Mouse (Mus musculus) stomach, embryonic 16.5 days (tissue): ENCODE data around the gene Uchl5. TPM values are rescaled to one million over a fixed set of nuclear protein-coding genes. Genes with fewer than 3 reads are reported as not detected.

Experiments
- ATAC-seq: fragments of 200-750 bp; cut with Nextera tagmentation; 2 replicates; pipeline ENCODE4 v1.8.0; 2017; ENCODE audit warnings: moderate number of reproducible peaks, moderate TSS enrichment; ENCODE audit not compliant: insufficient read depth, low FRiP score
- H3K27ac ChIP-seq: fragments of 300-500 bp; sonication (generic); 2 replicates; pipeline ENCODE4 v1.5.1; 2014; ENCODE audit warnings: low read length
- H3K27me3 ChIP-seq: fragments of 300-500 bp; sonication (generic); 2 replicates; pipeline ENCODE4 v1.6.1; 2014; ENCODE audit warnings: low read length, control low read depth, mixed read lengths; ENCODE audit not compliant: control insufficient read depth, insufficient read depth
- H3K36me3 ChIP-seq: fragments of 300-500 bp; sonication (generic); 2 replicates; pipeline ENCODE4 v1.6.1; 2014; ENCODE audit warnings: low read length; ENCODE audit not compliant: control insufficient read depth, insufficient read depth
- H3K4me1 ChIP-seq: fragments of 300-500 bp; sonication (generic); 2 replicates; pipeline ENCODE4 v1.6.1; 2014; ENCODE audit warnings: low read length, control low read depth, mixed read lengths; ENCODE audit not compliant: control insufficient read depth, insufficient read depth
- H3K4me2 ChIP-seq: fragments of 300-500 bp; sonication (generic); 2 replicates; pipeline ENCODE4 v1.6.1; 2014; ENCODE audit warnings: low read depth, low read length, mixed read lengths
- H3K4me3 ChIP-seq: fragments of 300-500 bp; sonication (generic); replicated peaks from 2 replicates; pipeline ENCODE4 v1.5.1; 2014; ENCODE audit warnings: mild to moderate bottlenecking, low read length
- H3K9ac ChIP-seq: fragments of 300-500 bp; sonication (generic); 2 replicates; pipeline ENCODE4 v1.6.1; 2014; ENCODE audit warnings: low read length
- H3K9me3 ChIP-seq: fragments of 300-500 bp; sonication (generic); replicated peaks from 2 replicates; pipeline ENCODE4 v1.6.1; 2016; ENCODE audit warnings: low read length, control low read depth; ENCODE audit not compliant: control insufficient read depth
- WGBS: fragments of 180-500 bp; shearing (Covaris S2); extraction: QIAGEN DNeasy Blood & Tissue Kit; methylation state at CpG from one replicate; pipeline ENCODE4 v1.1.7; 2014; 5-methylcytosine and 5-hydroxymethylcytosine counted together
- polyA plus RNA-seq: library from polyadenylated mRNA; unstranded; fragments of >200 nt; fragmentation: Nextera tagmentation; extraction: Ambion mirVana; gene quantifications from 2 replicates; pipeline ENCODE4 v1.2.1, GENCODE M21; 2015

The Uchl5 gene
- polyA plus RNA-seq, 1 experiment from 2014 or later: 105 TPM

DNA sequence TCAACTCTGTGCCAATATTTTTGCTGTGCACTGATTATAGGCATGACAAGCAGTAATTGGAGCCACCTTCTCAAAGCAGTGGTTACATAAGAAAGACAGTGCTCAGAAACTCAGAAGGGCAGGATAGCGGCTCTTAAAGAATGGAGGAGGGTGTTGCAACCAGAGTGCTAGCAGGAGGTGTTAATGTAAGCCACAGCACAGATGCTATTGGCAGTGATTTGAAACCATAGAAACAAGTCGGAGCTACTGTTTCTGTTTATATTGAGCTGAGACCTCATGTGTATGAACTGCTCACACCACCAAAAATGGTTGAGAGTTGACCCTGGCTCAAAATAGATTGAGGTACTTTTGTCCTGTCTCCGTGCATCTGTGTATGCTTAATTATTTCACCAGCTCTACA, 53.6 kb downstream of the Uchl5 start:
- no peak overlapping the region for H3K27ac ChIP-seq
- no peaks in the 10 kb centered on the region for H3K27me3 ChIP-seq
- no peaks in the 10 kb centered on the region for H3K9me3 ChIP-seq
- H3K4me2 ChIP-seq: no peak overlapping the region
- no peaks in the 10 kb centered on the region for H3K36me3 ChIP-seq
- 49% methylated on average over 3 of the region's 3 CpGs for WGBS
- ATAC-seq: peak; percentile 47; the same call in 1 of the 2 replicates
- H3K9ac ChIP-seq: no peak overlapping the region
- H3K4me1 ChIP-seq: no peaks in the 10 kb centered on the region
- H3K4me3 ChIP-seq: no peak overlapping the region

GRCm38 (mm10) chr1:143836363-143837182, 59.5 kb downstream of the Uchl5 start:
- no peak overlapping the region for H3K4me3 ChIP-seq
- H3K27ac ChIP-seq: no peak overlapping the region
- H3K9me3 ChIP-seq: no peaks in the 10 kb centered on the region
- 63% methylated on average over 7 of the region's 7 CpGs for WGBS
- H3K36me3 ChIP-seq: no peaks in the 10 kb centered on the region
- H3K4me2 ChIP-seq: no peak overlapping the region
- H3K27me3 ChIP-seq: no peaks in the 10 kb centered on the region
- ATAC-seq: no peak
- no peak overlapping the region for H3K9ac ChIP-seq
- no peaks in the 10 kb centered on the region for H3K4me1 ChIP-seq

GRCm38 (mm10) chr1:143837681-143838080, 60.6 kb downstream of the Uchl5 start:
- Histone ChIP-seq H3K4me3 (no peak overlapping the region), H3K9me3 (no peaks in the 10 kb centered on the region), H3K4me2 (no peak overlapping the region), H3K4me1 (no peaks in the 10 kb centered on the region), H3K36me3 (no peaks in the 10 kb centered on the region), H3K27ac (no peak overlapping the region), H3K27me3 (no peaks in the 10 kb centered on the region), H3K9ac (no peak overlapping the region)
- 90% methylated on average over 4 of the region's 4 CpGs for WGBS
- no peak for ATAC-seq

DNA sequence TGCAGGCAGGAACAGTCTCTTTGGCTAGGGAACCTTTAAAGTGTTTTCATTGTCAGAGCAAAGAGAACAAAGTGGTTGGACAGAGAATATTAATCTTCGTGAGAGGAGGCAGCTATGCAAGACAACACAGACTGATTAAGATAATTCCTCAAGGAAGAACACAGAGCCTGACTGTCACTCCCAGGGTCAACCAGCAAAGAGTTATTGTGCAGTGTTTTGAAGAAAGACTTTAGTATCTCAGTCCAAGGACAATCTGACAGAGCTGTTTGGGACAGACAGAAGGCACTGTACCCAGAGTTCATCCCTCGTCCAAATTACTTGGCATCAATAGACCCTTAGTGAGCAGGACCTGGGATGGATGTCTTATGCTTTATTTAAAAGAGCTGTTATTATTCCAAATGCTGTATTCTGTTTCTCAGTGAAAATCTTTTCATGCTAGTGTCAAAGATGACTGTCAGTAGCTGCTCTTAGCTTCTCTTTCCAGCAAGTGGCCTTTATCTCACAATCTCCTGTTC, 61.9 kb downstream of the Uchl5 start:
- no peaks in the 10 kb centered on the region for H3K27me3 ChIP-seq
- H3K9me3 ChIP-seq: no peaks in the 10 kb centered on the region
- no peak for ATAC-seq
- no peak overlapping the region for H3K27ac ChIP-seq
- H3K36me3 ChIP-seq: no peaks in the 10 kb centered on the region
- no peaks in the 10 kb centered on the region for H3K4me1 ChIP-seq
- H3K4me3 ChIP-seq: no peak overlapping the region
- 58% methylated on average over 2 of the region's 2 CpGs for WGBS
- H3K4me2 ChIP-seq: no peak overlapping the region
- no peak overlapping the region for H3K9ac ChIP-seq

DNA sequence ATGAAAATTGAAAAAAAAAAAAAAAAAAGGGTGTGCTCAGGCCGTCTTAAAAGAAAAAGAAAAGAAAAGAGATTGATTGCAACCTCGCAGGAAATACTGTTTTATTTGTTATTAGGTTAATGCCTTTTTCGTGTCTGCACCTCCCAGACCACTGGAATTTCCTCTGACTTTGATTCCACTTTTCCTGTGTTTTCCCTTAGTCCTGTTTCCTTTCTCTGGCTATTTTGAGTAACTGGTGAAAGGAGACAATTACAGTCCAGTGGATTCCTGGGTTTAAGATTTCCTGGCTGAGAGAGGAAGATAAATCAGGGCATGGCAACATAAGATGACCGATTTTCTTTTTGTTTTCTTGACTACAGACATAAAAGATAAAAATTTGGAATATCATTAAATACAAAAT, 75.3 kb downstream of the Uchl5 start:
- Histone ChIP-seq H3K4me3 (no peak overlapping the region), H3K9me3 (no peaks in the 10 kb centered on the region), H3K9ac (no peak overlapping the region), H3K27ac (no peak overlapping the region), H3K36me3 (no peaks in the 10 kb centered on the region), H3K27me3 (no peaks in the 10 kb centered on the region), H3K4me1 (no peaks in the 10 kb centered on the region), H3K4me2 (no peak overlapping the region)
- WGBS: 28% methylated on average over 4 of the region's 4 CpGs
- no peak for ATAC-seq

DNA sequence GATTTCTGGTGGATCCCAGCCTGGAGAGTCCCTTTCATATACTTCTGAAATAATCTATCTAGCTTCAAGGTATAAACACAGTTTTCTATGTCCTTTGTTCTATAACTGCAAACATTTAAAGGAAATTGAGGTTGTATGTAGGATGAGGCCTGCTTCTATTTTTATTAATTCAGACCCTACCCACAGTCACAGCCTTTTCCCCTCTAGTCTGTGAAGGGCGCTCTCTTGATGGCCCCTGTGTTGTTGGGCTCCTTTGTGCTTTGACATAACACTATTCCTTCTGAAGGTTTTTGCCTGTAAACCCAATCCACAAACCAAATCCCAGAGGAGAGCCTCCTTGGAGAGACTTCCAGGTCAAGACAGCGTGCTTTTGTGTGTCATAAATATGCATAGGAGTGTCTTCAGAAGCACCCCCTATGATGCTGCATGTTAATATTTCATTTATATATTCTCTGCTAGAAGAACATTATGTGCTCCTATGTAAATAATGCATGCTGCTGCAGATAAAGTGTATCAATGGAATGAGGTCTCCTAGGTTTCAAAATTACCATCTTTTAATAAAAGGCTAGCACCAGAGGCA, 75.8 kb downstream of the Uchl5 start:
- Histone ChIP-seq H3K4me2 (no peak overlapping the region), H3K9me3 (no peaks in the 10 kb centered on the region), H3K4me3 (no peak overlapping the region), H3K9ac (no peak overlapping the region), H3K4me1 (no peaks in the 10 kb centered on the region), H3K36me3 (no peaks in the 10 kb centered on the region), H3K27me3 (no peaks in the 10 kb centered on the region), H3K27ac (no peak overlapping the region; the same call in 1 of the 2 replicates)
- ATAC-seq: no peak
- WGBS: 87% methylated on average over 2 of the region's 2 CpGs

DNA sequence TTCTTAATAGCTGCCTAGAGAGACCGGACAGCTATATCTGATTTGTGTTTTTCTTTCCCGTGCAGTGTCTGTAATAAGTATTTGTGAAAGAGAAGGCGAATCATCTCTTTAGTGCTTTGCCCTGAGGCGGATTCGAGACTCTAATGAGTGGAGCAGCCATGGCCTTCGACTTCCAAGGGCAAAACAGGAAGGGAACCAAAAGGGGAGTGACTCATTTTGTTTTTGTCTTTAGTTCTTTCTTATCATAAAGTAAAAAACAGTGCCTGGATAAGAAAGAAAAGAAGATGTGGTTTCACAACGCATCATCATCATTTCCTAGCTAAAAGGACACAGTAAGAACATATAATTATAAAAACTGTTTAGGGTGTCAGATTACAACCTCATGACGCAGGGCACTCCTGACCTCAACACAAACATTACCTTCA, 76.6 kb downstream of the Uchl5 start:
- no peak overlapping the region for H3K27ac ChIP-seq
- no peak for ATAC-seq
- H3K4me2 ChIP-seq: no peak overlapping the region
- no peaks in the 10 kb centered on the region for H3K4me1 ChIP-seq
- H3K4me3 ChIP-seq: no peak overlapping the region
- H3K9me3 ChIP-seq: no peaks in the 10 kb centered on the region
- no peaks in the 10 kb centered on the region for H3K27me3 ChIP-seq
- H3K9ac ChIP-seq: no peak overlapping the region
- WGBS: 42% methylated on average over 8 of the region's 8 CpGs
- no peaks in the 10 kb centered on the region for H3K36me3 ChIP-seq

- H3K4me2 ChIP-seq: no peak overlapping the region
- H3K4me1 ChIP-seq: no peaks in the 10 kb centered on the region
- no peaks in the 10 kb centered on the region for H3K9me3 ChIP-seq
- no peak overlapping the region for H3K4me3 ChIP-seq
- WGBS: 65% methylated on average over 5 of the region's 5 CpGs
- H3K27me3 ChIP-seq: no peaks in the 10 kb centered on the region
- ATAC-seq: no peak
- no peaks in the 10 kb centered on the region for H3K36me3 ChIP-seq
- H3K9ac ChIP-seq: no peak overlapping the region
- no peak overlapping the region for H3K27ac ChIP-seq
These were observed 78.6 kb downstream of the Uchl5 start for GRCm38 (mm10) chr1:143855706-143856105.
